Mouse (Mus musculus) ES-Bruce4 (cell line): ENCODE data around the gene Sdk2.

Experiments
- CTCF ChIP-seq: IDR thresholded peaks from one replicate; pipeline ENCODE4 v1.8.1; 2011; ENCODE audit warnings: low read depth, low read length
- EP300 ChIP-seq: IDR thresholded peaks from 2 replicates; pipeline ENCODE4 v1.6.1; 2011; ENCODE audit warnings: low read depth, low read length; ENCODE audit not compliant: insufficient read depth
- POLR2A ChIP-seq: IDR thresholded peaks from one replicate; pipeline ENCODE4 v1.8.1; 2011; ENCODE audit warnings: low read length; ENCODE audit not compliant: insufficient read depth

- TF ChIP-seq CTCF (no peak), POLR2A (no peak), EP300 (no peak)
Observed at GRCm38 (mm10) chr11:114028021-114028420, 38.8 kb downstream of the Sdk2 start.
